Mouse (Mus musculus): ENCODE results near the gene Fgd2.
A peak's percentile ranks its signal among the peaks of the same experiment; 100 is the strongest.
"Not testable (repeated sequence)": the region's sequence is repeated elsewhere in the genome, so short reads cannot be mapped to it uniquely, and the experiment has no call there.

Fgd2 gene

DNA sequence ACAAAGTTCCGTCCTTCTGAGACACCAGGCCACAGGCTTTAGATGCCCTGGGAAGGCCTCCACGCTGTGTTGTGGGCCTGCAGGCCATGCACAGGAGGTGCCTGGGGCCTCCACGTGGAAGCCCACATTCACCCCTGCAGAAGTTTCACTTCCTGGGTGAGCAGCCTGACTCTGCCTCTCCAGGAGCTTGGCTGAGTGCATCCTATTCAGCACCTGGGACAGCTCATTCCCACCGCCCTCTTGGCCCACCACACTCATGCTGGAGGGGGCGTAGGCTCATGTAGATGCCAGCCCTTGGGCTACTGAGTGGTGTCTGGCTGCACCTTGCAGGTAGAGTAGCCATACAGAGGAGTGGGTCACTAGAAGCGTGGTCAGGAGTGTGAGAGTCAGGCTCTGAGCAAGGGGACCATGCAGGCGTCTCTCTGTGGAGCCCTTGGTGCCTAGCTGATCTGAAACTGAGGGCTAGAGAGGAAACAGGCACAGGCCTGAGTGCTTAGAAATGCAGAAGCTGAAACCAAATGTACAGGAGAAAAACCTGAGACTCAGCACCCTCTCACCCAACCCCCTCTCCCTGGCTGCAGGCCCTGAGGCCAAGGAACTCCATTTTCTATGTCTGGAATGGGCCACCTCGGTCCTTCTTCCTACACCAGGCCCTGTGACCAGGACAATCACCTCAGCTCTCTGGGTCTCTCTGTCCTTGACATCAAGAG lies 1.4 kb downstream of the Fgd2 start:
- peak in 1 of 2 experiments; percentile 64 for DNase-seq (ENCODE audit: low spot score in 2 of 2)

DNA sequence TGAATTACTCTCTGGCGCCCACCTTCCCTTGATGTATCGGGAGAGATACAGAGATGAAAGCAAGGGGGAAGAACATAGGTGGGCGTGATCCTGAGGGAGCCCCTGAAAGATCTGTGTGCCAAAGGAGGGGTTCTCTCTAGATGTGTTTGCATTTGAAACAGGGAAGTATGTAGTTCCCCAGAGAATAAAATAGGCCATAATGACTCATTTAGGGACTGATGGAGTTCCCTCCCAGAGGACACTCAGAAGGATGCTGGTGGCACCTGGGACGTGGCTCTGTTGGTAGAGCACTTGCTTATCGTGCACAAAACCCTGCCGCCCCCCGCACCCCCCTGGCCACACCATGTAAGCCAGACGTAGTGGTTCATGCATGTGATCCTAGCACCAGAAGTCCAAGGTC lies 2.4 kb downstream of the Fgd2 start:
- no peak for DNase-seq (ENCODE audit: low spot score in 2 of 2)

DNA sequence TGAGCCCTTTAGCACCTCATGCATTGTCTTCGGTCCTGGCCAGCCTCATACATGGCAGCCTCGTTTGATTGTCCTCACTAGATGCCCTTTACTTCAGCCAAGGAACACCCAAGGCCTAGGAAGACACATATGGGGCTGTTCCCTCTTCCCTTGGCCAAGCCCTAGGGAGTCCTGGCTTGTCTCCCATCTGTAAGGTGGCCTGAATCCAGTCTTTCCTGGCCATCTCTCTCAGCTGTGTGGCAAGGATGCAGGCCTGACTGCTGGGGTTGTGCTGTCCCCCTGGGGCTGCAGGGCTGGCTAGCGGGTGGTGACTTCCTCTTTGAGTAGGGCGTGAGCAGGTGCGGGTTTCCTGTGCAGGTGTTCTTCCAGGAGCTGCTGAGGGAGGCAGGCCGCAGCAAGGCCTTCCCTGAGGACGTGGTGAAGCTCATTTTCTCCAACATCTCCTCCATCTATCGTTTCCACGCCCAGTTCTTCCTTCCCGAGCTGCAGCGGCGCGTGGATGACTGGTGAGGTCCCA lies 4.4 kb downstream of the Fgd2 start:
- DNase-seq (ENCODE audit: low spot score in 2 of 2) = peak in 1 of 2 experiments; percentile 58

DNA sequence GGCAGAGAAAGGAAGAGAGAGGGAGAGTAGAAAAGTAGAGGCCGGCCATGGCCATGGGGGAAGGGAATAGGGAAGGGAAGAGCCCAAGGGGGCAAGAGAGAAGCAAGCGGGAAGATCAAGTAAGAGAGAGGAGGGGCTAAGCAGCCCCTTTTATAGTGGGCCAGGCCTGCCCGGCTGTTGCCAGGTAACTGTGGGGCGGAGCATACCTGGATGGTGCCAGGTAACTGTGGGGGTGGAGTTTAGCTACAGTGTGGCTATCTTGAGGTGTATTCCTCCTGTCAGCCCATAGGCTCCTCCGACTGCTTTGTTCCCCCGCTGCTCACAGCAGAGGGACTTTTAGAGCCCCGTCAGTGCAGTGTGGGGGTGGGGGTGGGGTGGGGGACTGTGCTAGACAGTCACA lies 8.0 kb downstream of the Fgd2 start:
- DNase-seq (ENCODE audit: low spot score in 2 of 2) = no peak

DNA sequence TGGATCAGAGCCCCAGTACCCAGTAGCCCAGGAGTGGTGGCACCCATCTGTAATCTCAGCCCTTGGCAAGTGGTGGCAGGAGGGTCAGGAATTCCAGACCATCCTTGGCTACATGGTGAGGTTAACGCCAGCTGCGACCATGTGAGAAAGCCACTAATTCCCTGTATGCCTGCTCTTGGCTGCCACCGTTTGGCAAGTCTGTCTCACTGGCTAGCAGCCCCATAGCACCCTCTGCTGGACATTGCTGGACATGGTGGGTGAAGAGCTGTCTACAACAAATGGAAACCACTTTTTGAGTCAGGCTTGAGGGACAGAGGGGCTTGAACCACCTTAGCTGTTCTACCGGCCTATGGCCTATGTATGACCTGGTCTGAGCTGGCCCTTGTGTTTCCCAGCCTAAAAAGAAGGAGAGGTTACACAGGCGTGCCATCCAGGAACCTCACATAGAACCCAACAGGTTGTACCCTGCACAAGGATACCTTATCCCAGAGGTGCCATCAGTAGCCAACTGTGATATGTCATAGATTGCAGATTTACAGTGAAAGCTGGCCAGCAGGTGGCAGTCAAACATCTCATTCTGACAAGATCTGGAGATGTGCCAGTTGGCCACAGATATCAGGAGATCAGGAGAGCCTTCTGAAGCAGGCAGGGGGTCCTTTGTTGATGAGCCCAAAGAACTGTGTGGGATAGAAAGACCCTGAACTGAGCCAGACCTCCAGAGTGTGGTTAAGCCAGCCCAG lies 10.4 kb downstream of the Fgd2 start:
- DNase-seq (ENCODE audit: low spot score in 2 of 2) = peak; percentile 83 to 92

DNA sequence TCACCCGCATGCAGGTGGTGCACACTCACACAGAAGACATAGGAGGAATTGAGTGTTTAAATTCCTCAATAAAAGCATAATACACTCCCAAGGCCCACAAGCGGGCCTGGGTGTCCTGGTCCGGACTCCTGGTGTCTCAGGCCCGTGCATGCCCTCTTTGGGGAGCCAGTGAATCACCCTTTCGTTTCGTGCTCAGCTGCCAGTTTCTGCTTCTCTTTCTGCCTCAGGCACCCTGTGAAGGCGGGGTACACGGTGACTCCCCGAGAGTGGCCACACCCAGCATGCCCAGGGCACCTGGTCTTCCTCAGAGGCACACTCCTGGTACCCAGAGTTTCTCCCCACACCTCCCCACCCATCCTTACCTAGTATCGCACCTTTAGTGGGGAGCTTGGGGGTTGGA lies 15.2 kb downstream of the Fgd2 start:
- DNase-seq (ENCODE audit: low spot score in 2 of 2) = no peak

DNA sequence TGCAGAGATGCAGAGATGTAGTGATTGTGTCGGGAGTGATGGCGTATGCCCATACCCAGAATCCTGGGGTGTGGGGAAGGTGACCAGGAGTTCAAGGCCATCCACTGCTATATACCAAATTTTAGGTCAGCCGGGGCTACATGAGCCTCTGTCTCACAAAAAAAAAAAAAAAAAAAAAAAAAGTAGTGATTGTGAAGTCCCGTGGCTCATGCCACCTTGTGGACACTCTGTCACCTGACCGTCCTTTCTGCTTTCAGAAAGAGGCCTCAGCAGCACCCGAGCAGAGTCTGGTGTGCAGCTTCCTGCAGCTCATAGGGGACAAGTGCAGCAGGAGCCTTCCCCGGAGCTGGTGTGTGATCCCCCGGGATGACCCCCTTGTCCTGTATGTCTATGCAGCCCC lies 17.3 kb downstream of the Fgd2 start:
- no peak for DNase-seq (ENCODE audit: low spot score in 2 of 2)

DNA sequence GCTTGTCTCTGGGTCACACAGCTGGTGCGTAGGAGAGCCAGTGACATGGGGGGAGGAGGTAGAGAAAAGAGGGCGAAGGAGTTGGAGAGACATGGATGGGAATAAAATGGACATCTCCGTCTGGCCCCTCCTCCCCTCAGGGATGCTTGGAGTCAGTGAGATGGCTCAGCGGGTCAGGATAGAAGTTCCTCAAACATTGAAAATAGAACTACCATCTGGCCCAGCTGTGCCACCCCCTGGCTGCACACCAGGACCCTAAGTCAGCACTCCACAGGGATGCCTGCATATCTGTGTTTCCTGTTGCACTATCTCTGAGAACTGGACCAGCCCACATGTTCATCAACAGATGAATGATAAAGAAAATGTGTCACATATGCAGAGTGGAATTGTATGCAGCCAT lies 19.5 kb downstream of the Fgd2 start:
- DNase-seq (ENCODE audit: low spot score in 2 of 2) = no peak

DNA sequence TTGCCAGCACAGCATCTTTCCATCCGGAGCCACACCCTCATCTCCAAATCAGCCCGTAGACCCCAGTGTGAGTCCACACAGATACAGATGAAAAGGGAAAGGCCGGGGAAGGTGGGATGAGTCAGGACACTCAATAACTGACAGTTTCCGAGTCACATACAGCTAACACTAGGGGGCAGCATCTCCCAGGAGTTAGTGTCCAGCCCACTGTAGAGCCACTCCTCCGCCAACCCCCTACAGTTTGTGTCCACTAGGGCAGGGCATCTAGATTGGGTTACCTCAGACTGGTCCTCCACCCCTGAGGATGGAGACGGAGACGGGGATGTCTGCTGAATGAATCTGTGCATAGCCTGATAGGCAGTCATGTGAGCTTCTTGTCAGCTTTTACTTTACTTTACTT lies 20.8 kb downstream of the Fgd2 start:
- peak; percentile 61 to 86 for DNase-seq (ENCODE audit: low spot score in 2 of 2)

DNA sequence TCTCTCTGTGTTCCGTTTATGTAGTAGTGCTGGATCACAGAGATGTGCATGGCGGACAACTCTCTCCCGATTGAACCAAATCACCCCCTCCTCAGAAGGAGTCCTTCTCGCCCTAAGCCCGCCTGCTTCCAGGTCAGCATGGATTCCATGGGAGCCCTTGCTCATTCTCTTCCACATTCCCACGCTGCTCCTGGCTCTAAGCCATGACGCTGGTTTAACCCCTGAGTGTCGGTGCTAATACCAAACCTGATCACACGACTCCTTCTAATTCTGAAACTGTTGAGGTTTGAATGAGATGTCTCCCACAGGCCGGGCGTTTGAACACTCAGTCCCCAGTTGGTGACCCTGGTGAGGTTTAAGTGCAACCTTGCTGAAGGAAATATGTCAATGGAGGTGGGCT lies 21.7 kb downstream of the Fgd2 start:
- no peak for DNase-seq (ENCODE audit: low spot score in 2 of 2)

DNA sequence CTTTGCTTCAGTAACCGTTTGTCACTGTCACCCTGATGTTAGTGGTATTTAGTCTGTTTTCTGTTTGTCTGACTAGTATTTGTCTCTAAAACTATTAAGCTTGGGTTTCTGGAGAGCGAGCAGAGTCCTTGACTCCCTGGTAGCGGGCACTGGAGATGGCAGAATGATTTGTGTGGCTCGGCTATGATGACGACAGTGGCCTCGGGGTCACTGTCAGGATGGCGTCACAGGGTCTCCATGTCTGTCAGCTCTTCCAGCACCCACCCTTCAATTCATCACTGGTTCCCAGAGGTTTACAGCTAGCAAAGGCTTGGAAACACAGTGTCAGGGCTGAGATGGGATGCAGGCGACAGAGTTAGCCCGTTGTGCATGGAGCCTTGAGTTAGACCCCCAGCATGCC lies 23.2 kb downstream of the Fgd2 start:
- DNase-seq (ENCODE audit: low spot score in 2 of 2) = no peak

DNA sequence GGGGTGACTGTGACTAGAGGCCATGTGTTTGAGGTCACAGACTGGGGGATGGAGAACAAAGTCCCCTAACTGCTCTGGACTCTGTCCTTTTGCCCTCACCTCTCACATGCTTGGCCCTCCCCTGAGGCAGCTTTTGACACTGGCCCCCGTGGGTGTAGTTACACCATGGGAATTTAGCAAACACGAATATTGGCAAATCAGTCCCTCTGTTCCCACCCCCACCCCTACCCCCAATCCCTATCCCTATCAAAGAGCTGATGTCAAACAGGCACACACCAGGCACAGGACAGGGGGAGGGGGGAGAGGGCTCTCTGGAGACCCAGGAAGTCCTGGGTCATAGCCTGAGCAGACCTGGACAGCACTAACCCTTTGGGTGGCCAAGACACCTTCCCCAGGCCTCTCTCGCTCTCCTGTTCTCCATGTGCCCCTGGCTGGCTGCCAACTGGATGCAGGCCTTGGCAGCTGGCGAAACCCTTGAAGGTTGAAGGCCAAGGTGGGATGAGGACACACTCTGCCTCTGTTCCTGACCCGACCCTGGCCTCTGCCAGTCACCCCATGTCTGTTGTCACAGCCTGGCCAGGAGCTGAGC lies 24.2 kb downstream of the Fgd2 start:
- DNase-seq (ENCODE audit: low spot score in 2 of 2) = no peak

DNA sequence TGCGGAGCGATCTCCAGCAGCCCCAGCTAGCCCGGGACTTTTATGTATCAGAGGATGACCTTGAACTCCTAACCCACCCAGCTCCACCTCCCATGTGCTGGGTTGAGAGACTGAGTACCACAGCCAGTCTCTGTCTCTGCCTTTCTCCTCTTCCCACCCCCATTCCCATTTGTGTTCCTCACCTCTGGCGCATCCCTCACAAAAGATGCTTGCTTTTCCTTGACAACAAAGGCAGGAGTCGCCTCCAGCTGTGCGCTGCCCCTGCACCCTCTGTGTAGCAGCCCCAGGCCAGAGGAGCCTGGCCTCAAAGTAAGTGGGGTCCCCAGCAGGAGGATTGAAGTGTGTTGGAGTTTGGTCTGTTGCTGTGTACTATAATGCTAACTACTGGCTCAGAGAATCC lies 25.0 kb downstream of the Fgd2 start:
- no peak for DNase-seq (ENCODE audit: low spot score in 2 of 2)

DNA sequence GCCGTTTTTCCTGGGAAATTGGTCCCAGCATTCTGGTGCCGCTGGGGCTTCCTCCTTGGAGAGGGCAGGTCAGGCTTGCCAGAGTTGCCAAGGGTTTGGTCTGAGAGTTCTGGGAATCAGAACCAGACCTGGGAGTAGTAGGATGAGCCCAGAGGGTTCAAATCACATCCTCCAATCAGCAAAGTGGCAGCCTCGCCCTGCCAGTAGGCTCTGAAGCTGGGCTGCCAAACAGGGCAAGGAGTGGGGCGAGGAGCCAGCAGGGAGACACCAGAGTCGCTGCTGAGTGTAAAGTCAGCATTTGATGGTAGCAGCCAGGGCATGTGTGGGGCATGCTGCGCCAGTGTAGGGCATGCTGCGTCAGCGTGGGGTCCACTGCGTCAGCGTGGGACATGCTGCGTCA lies 28.3 kb downstream of the Fgd2 start:
- no peak for DNase-seq (ENCODE audit: low spot score in 2 of 2)

DNA sequence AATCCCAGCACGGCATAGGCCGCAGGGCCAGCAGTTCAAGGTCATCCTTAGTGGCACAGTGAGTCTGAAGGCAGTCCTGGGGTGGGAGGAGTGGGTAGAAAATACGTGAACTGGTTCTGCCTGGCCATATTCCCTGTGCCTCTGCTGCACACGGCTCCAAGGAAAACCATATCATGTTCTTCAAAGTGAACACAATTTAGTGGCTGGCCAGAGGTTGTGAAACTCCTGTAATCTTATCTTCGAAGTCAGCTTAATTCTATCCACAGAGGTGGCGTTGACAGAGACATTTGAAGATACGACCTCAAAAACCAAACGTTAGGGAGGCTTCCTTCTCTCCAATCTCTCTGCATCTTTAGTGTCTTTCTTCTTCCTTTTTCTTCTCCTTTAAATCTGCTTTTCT lies 30.6 kb downstream of the Fgd2 start:
- DNase-seq (ENCODE audit: low spot score in 2 of 2) = no peak

DNA sequence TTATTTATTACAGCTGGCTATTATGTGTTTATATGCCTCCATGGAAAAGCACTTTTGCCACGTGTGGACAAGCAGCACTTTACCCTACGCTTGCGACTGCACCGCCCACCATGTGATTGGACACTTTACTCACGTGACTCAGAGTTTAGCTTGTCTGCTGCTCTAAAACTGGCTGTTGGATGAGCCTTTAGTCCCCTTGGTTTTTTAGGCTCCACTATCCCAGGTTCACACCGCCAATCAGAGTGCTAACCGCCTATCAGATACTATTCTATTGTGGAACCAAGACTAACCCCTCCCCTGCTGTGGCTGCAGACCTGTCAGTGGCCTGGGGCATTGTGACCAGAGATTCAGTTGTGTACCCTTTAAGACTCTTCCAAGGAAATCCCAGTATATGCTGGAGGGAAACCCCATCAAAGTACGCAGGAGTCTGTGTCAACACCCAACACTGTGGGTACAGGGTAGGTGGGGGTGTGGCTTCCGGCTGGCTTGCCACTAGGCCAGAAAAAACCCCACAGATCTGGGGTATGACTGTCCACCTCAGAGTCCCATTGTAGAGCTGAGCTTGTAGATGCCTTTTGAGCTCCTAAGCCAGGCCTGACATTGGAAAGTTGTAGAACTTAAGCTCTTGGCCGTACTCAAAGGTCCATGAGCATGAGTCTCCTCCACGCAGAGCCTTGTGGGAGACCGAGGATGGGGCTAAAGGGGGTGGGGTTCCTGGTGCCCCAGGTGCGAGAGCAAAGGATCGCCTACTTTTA lies 32.8 kb downstream of the Fgd2 start:
- DNase-seq (ENCODE audit: low spot score in 2 of 2) = peak; percentile 38 to 62

DNA sequence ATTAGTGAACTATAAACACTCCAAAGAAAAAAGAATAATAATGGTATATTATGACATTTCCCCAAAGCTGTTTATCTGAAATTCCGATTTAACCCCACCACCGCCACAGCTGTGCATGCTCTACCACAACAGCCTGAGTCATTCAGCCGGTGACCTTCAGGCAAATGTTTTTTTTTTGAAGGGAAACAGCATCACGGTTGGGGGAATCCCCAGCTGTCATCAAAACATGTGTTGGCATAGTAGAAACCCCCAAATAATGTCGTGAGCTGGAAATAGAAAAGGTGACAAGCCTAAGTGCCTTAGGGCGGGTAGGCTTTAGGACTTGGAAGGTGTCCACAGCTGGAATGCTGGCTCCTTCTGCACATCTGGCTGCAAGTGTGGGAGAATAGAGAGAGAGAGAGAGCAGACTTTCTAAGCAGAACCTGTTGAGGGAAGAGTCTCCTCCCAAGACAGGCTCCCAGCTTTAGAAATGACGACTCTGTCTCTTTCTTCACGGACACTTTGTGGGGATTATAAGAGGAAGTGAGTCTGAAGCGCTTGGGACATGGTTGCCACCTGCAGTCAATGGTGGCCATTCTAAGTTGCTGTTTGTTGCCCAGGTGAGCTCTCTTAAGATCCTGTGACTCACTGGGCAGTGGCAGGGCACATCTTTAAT lies 33.5 kb downstream of the Fgd2 start:
- peak in 1 of 2 experiments; percentile 70 for DNase-seq (ENCODE audit: low spot score in 2 of 2)

DNA sequence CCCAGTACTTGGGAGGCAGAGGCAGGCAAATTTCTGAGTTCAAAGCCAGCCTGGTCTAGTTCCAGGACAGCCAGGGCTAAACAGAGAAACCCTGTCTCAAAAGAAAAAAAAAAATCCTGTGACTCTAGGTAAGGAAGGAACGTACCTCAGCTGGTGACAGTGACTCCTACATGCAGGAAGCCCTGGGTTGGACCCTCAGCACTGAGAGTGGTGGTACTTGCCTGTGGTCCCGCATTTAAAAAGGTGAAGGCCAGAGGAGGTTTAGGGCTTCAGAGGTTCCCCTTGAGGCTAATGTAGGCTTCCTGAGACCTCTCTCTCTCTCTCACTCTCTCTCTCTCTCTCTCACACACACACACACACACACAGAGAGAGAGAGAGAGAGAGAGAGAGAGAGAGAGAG lies 34.0 kb downstream of the Fgd2 start:
- not testable (repeated sequence) for DNase-seq (ENCODE audit: low spot score in 2 of 2)

DNA sequence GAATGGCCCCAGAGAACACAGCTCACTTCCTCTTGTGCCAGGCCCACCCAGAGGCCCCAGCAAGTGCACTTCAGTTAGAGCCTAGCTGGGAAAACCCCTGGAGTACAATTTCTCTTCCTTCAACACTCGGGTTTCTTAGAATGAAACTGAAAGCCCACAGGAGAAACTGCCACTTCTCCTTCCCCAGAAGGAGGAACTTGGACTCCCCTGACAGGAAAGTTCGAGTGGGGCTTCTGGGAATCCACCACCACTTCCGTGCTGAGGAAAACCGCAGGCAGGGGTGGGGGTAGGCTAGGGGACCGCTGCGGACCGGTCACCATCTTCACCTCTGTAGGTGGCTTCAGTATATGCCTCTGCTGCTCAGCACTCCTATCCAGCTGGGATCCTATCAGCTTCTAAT lies 34.7 kb downstream of the Fgd2 start:
- peak; percentile 40 to 67 for DNase-seq (ENCODE audit: low spot score in 2 of 2)

DNA sequence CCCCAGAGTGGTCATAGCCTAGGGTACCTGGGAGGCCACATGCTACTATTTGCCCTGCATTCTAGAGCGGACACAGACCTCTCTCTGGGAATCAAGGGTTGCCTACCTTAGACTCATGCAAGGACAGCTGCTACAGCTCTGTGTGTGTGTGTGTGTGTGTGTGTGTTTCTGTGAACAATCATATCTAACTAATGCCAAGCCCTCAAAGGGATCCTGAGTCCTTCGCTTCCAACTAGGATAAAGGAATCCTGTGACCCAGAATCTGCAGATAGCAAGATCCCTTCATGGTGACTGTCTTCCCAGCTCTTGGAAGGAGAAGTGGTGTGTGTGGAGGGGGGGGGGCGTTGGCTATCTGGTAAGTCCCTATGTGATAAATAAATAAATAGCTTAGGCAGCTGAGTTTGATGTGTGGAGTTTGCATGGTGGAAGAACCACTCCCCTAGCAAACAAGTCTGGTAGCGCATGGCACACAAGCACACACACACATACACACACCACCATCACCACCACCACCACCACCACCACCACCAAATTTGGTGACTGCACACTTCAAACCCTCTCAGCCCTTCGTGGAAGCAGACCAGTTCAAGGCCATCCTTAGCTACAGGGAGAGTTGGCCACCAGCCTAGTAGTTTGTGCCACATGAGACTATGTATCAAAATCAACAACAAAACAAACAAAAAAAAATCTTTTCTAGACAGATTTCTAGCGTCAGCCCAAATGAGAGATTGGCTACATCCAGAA lies 35.5 kb downstream of the Fgd2 start:
- DNase-seq (ENCODE audit: low spot score in 2 of 2) = peak in 1 of 2 experiments; percentile 22

DNA sequence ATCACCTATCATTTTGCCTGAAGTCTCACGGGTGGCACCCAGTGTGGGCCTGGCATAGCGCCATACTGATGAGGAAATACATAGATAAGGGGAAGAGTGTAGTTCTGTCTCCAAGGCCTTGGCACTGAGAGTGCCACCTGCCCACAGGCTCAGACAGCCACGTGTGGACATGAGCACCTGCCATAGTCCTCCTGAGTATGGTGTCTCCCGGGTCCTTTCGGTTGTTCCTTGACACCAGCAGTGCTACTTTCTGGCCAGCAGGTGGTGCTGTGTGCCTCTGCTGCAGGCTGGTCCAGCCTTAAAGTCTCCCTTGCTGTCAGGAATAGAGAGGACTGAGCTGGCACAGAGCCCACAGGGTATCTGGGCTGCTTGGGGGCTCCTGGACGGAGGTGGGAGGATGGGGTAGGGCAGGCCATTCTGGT lies 36.1 kb downstream of the Fgd2 start:
- DNase-seq (ENCODE audit: low spot score in 2 of 2) = peak; percentile 81 to 89

Data from spleen, postnatal 10 days (tissue).